Mouse (Mus musculus): Measurements from ENCODE around the gene Tln2.

Tln2 gene

GRCm38 (mm10) chr9:67463440-67464122 is 95.9 kb downstream of the Tln2 start:
- DNase-seq: no peak

GRCm38 (mm10) chr9:67441484-67441883 is 118.0 kb downstream of the Tln2 start:
- no peak for DNase-seq

- no peak for DNase-seq
These were observed 122.0 kb downstream of the Tln2 start for GRCm38 (mm10) chr9:67437511-67437910.

- DNase-seq: peak; percentile 21 to 40
These were observed 124.0 kb downstream of the Tln2 start for GRCm38 (mm10) chr9:67435333-67436154.

- DNase-seq: no peak
These were observed 130.2 kb downstream of the Tln2 start for GRCm38 (mm10) chr9:67429199-67429892.

GRCm38 (mm10) chr9:67428306-67429047 is 131.0 kb downstream of the Tln2 start:
- peak; percentile 16 to 38 for DNase-seq

GRCm38 (mm10) chr9:67426304-67426703 is 133.2 kb downstream of the Tln2 start:
- DNase-seq: peak in 1 of 2 experiments; percentile 24

GRCm38 (mm10) chr9:67424110-67424509 is 135.4 kb downstream of the Tln2 start:
- DNase-seq: peak; percentile 39 to 51

GRCm38 (mm10) chr9:67418092-67418491 is 141.4 kb downstream of the Tln2 start:
- DNase-seq: no peak

- no peak for DNase-seq
These were observed 148.8 kb downstream of the Tln2 start for GRCm38 (mm10) chr9:67410667-67411066.

GRCm38 (mm10) chr9:67404736-67405135 is 154.8 kb downstream of the Tln2 start:
- DNase-seq: no peak

GRCm38 (mm10) chr9:67399563-67399962 is 159.9 kb downstream of the Tln2 start:
- peak in 1 of 2 experiments; percentile 17 for DNase-seq

GRCm38 (mm10) chr9:67397756-67398155 is 161.7 kb downstream of the Tln2 start:
- peak; percentile 57 to 65 for DNase-seq

- DNase-seq: no peak
These were observed 163.1 kb downstream of the Tln2 start for GRCm38 (mm10) chr9:67396446-67396845.

- no peak for DNase-seq
These were observed 175.4 kb downstream of the Tln2 start for GRCm38 (mm10) chr9:67384028-67384590.

- peak in 1 of 2 experiments; percentile 9 for DNase-seq
These were observed 179.4 kb downstream of the Tln2 start for GRCm38 (mm10) chr9:67380095-67380494.

- DNase-seq: no peak
These were observed 180.7 kb downstream of the Tln2 start for GRCm38 (mm10) chr9:67378772-67379171.

- DNase-seq: no peak
These were observed 191.4 kb downstream of the Tln2 start for GRCm38 (mm10) chr9:67368078-67368477.

- DNase-seq: no peak
These were observed 197.0 kb downstream of the Tln2 start for GRCm38 (mm10) chr9:67362511-67362910.

GRCm38 (mm10) chr9:67362053-67362452 is 197.4 kb downstream of the Tln2 start:
- no peak for DNase-seq

GRCm38 (mm10) chr9:67361511-67361910 is 198.0 kb downstream of the Tln2 start:
- DNase-seq: no peak

- no peak for DNase-seq
These were observed 205.1 kb downstream of the Tln2 start for GRCm38 (mm10) chr9:67354356-67354755.

Measured in kidney, postnatal 4 days (tissue).